Mouse (Mus musculus) monocyte, adult 5-6 weeks (primary cell): ENCODE measurements at regions not wholly inside any gene's neighbourhood (a gene's known extent, or its start where the extent isn't known, plus 50 kb on each side); places are given as distances from the start of the nearest gene placed in this dataset.

ENCODE experiments used
- ATAC-seq: fragments of 153-309, 156-312 bp; replicated peaks from 2 replicates; pipeline ENCODE4 v1.8.0; 2017; ENCODE audit warnings: mild to moderate bottlenecking; ENCODE audit not compliant: low TSS enrichment, insufficient number of reproducible peaks, severe bottlenecking, poor library complexity, low FRiP score

- no peak for ATAC-seq
Observed at GRCm38 (mm10) chr13:117152655-117153054, 55.7 kb upstream of the Emb start.

- no peak for ATAC-seq
Observed at GRCm38 (mm10) chr13:117143828-117144227, 64.5 kb upstream of the Emb start.

GRCm38 (mm10) chr13:117143255-117143654, 65.1 kb upstream of the Emb start:
- no peak for ATAC-seq

- ATAC-seq: no peak
Observed at GRCm38 (mm10) chr13:117134352-117134751, 74.0 kb upstream of the Emb start.

GRCm38 (mm10) chr13:117132123-117132522, 76.2 kb upstream of the Emb start:
- 0 out of 2 replicates have a peak, but pooled peaks have one; percentile 27 for ATAC-seq

GRCm38 (mm10) chr13:117127813-117128549, 80.4 kb upstream of the Emb start:
- no peak for ATAC-seq

- no peak for ATAC-seq
Observed at GRCm38 (mm10) chr13:117127116-117127728, 81.1 kb upstream of the Emb start.

GRCm38 (mm10) chr13:117119636-117120035, 88.7 kb upstream of the Emb start:
- ATAC-seq: no peak

- no peak for ATAC-seq
Observed at GRCm38 (mm10) chr13:117114797-117115196, 89.5 kb upstream of the Parp8 start.

GRCm38 (mm10) chr13:117112424-117112823, 87.1 kb upstream of the Parp8 start:
- no peak for ATAC-seq

- ATAC-seq: no peak
Observed at GRCm38 (mm10) chr13:117105151-117105660, 79.9 kb upstream of the Parp8 start.

- no peak for ATAC-seq
Observed at GRCm38 (mm10) chr13:117094773-117095172, 69.4 kb upstream of the Parp8 start.

- no peak for ATAC-seq
Observed at GRCm38 (mm10) chr13:117088629-117089028, 63.3 kb upstream of the Parp8 start.

- ATAC-seq: no peak
Observed at GRCm38 (mm10) chr13:117082758-117083157, 57.4 kb upstream of the Parp8 start.

- no peak for ATAC-seq
Observed at GRCm38 (mm10) chr13:117079316-117079715, 54.0 kb upstream of the Parp8 start.
